Mouse (Mus musculus): ENCODE measurements around the gene Col23a1. TPM values are rescaled to one million over a fixed set of nuclear protein-coding genes. Genes with fewer than 3 reads are reported as not detected.

The Col23a1 gene
- polyA plus RNA-seq, 1 experiment from 2014 or later = 31.1 TPM

- DNase-seq (ENCODE audit: low spot score) = no peak
- Histone ChIP-seq H3K4me2 (ENCODE audit: low read length) (0 out of 2 replicates have a peak overlapping the region, but pooled peaks have one; percentile 5), H3K27ac (ENCODE audit: low read depth) (peak overlapping the region; percentile 33; the same call in 1 of the 2 replicates), H3K4me1 (replicated peaks; ENCODE audit: control insufficient read depth, insufficient read depth, low read length) (peaks cover 13% of the 10 kb centered on the region), H3K9ac (ENCODE audit: low read length) (no peak overlapping the region), H3K36me3 (ENCODE audit: control insufficient read depth, insufficient read depth, low read length) (no peaks in the 10 kb centered on the region), H3K4me3 (ENCODE audit: low read depth, low read length) (no peak overlapping the region), H3K27me3 (replicated peaks; ENCODE audit: control insufficient read depth, insufficient read depth, low read length) (no peaks in the 10 kb centered on the region), H3K9me3 (ENCODE audit: control insufficient read depth, low read length) (no peaks in the 10 kb centered on the region)
- ATAC-seq (replicated peaks; ENCODE audit: low FRiP score, low TSS enrichment, low read depth) = no peak
- 31% methylated on average over 10 of the region's 10 CpGs for WGBS
Observed at GRCm38 (mm10) chr11:51502431-51502851, 212.7 kb downstream of the Col23a1 start.

GRCm38 (mm10) chr11:51504946-51505345 lies 215.2 kb downstream of the Col23a1 start:
- Histone ChIP-seq H3K9me3 (ENCODE audit: control insufficient read depth, low read length) (no peaks in the 10 kb centered on the region), H3K4me1 (replicated peaks; ENCODE audit: control insufficient read depth, insufficient read depth, low read length) (peaks cover 20% of the 10 kb centered on the region), H3K4me2 (ENCODE audit: low read length) (no peak overlapping the region), H3K27ac (ENCODE audit: low read depth) (no peak overlapping the region), H3K9ac (ENCODE audit: low read length) (no peak overlapping the region), H3K27me3 (replicated peaks; ENCODE audit: control insufficient read depth, insufficient read depth, low read length) (no peaks in the 10 kb centered on the region), H3K4me3 (ENCODE audit: low read depth, low read length) (no peak overlapping the region), H3K36me3 (ENCODE audit: control insufficient read depth, insufficient read depth, low read length) (no peaks in the 10 kb centered on the region)
- peak; percentile 67 for DNase-seq (ENCODE audit: low spot score)
- WGBS = 29% methylated on average over 3 of the region's 3 CpGs
- ATAC-seq (replicated peaks; ENCODE audit: low FRiP score, low TSS enrichment, low read depth) = peak; percentile 42; the same call in 1 of the 2 replicates

GRCm38 (mm10) chr11:51508053-51508452 lies 218.3 kb downstream of the Col23a1 start:
- WGBS = 50% methylated on average over 6 of the region's 6 CpGs
- H3K9me3 ChIP-seq (ENCODE audit: control insufficient read depth, low read length) = no peaks in the 10 kb centered on the region
- H3K27me3 ChIP-seq (replicated peaks; ENCODE audit: control insufficient read depth, insufficient read depth, low read length) = no peaks in the 10 kb centered on the region
- H3K27ac ChIP-seq (ENCODE audit: low read depth) = no peak overlapping the region
- H3K4me2 ChIP-seq (ENCODE audit: low read length) = no peak overlapping the region
- no peaks in the 10 kb centered on the region for H3K36me3 ChIP-seq (ENCODE audit: control insufficient read depth, insufficient read depth, low read length)
- H3K4me3 ChIP-seq (ENCODE audit: low read depth, low read length) = no peak overlapping the region
- H3K9ac ChIP-seq (ENCODE audit: low read length) = no peak overlapping the region
- H3K4me1 ChIP-seq (replicated peaks; ENCODE audit: control insufficient read depth, insufficient read depth, low read length) = peaks cover 11% of the 10 kb centered on the region
- DNase-seq (ENCODE audit: low spot score) (no peak), ATAC-seq (replicated peaks; ENCODE audit: low FRiP score, low TSS enrichment, low read depth) (no peak)

GRCm38 (mm10) chr11:51509211-51509610 lies 219.5 kb downstream of the Col23a1 start:
- no peak overlapping the region for H3K4me3 ChIP-seq (ENCODE audit: low read depth, low read length)
- no peak overlapping the region for H3K4me2 ChIP-seq (ENCODE audit: low read length)
- no peak overlapping the region for H3K27ac ChIP-seq (ENCODE audit: low read depth)
- DNase-seq (ENCODE audit: low spot score) (no peak), ATAC-seq (replicated peaks; ENCODE audit: low FRiP score, low TSS enrichment, low read depth) (no peak)
- no peaks in the 10 kb centered on the region for H3K27me3 ChIP-seq (replicated peaks; ENCODE audit: control insufficient read depth, insufficient read depth, low read length)
- H3K9me3 ChIP-seq (ENCODE audit: control insufficient read depth, low read length) = no peaks in the 10 kb centered on the region
- no peaks in the 10 kb centered on the region for H3K36me3 ChIP-seq (ENCODE audit: control insufficient read depth, insufficient read depth, low read length)
- peaks cover 10% of the 10 kb centered on the region; the same call in 1 of the 2 replicates for H3K4me1 ChIP-seq (replicated peaks; ENCODE audit: control insufficient read depth, insufficient read depth, low read length)
- WGBS = 91% methylated on average over 5 of the region's 5 CpGs
- no peak overlapping the region for H3K9ac ChIP-seq (ENCODE audit: low read length)

- 84% methylated on average over 6 of the region's 6 CpGs for WGBS
- Histone ChIP-seq H3K4me1 (replicated peaks; ENCODE audit: control insufficient read depth, insufficient read depth, low read length) (peaks cover 4% of the 10 kb centered on the region; the same call in 1 of the 2 replicates), H3K9ac (ENCODE audit: low read length) (no peak overlapping the region), H3K27ac (ENCODE audit: low read depth) (no peak overlapping the region), H3K9me3 (ENCODE audit: control insufficient read depth, low read length) (no peaks in the 10 kb centered on the region), H3K4me3 (ENCODE audit: low read depth, low read length) (no peak overlapping the region), H3K27me3 (replicated peaks; ENCODE audit: control insufficient read depth, insufficient read depth, low read length) (no peaks in the 10 kb centered on the region), H3K36me3 (ENCODE audit: control insufficient read depth, insufficient read depth, low read length) (no peaks in the 10 kb centered on the region), H3K4me2 (ENCODE audit: low read length) (no peak overlapping the region)
- no peak for ATAC-seq (replicated peaks; ENCODE audit: low FRiP score, low TSS enrichment, low read depth)
- DNase-seq (ENCODE audit: low spot score) = no peak
Observed at GRCm38 (mm10) chr11:51513019-51513418, 223.3 kb downstream of the Col23a1 start.

DNA sequence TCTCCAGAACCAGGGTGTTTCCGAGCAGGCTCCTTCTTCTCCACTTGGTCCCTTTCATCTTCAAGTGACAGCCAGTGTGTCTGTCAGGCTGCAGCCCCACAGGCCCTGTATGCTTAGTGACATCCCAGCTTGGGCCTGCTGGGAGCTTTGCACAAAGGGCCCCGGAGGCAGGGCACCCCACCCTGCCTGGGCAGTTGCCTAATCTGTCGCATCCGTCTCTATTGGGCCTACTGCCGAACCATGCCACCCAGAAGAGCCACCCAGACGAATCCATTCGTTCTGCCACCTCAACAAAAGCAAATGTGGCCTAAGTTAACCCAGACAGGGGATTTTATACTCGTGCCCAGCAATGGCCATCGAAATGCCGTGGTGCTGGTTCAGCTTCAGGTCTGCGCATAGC lies 225.6 kb downstream of the Col23a1 start:
- Histone ChIP-seq H3K36me3 (ENCODE audit: control insufficient read depth, insufficient read depth, low read length) (no peaks in the 10 kb centered on the region), H3K9me3 (ENCODE audit: control insufficient read depth, low read length) (no peaks in the 10 kb centered on the region), H3K27ac (ENCODE audit: low read depth) (no peak overlapping the region), H3K27me3 (replicated peaks; ENCODE audit: control insufficient read depth, insufficient read depth, low read length) (no peaks in the 10 kb centered on the region), H3K4me2 (ENCODE audit: low read length) (no peak overlapping the region), H3K4me3 (ENCODE audit: low read depth, low read length) (no peak overlapping the region), H3K4me1 (replicated peaks; ENCODE audit: control insufficient read depth, insufficient read depth, low read length) (no peaks in the 10 kb centered on the region), H3K9ac (ENCODE audit: low read length) (no peak overlapping the region)
- no peak for ATAC-seq (replicated peaks; ENCODE audit: low FRiP score, low TSS enrichment, low read depth)
- DNase-seq (ENCODE audit: low spot score) = no peak
- WGBS = 89% methylated on average over 11 of the region's 11 CpGs

GRCm38 (mm10) chr11:51518100-51518499 lies 228.4 kb downstream of the Col23a1 start:
- no peak overlapping the region for H3K4me2 ChIP-seq (ENCODE audit: low read length)
- 97% methylated on average over 3 of the region's 3 CpGs for WGBS
- no peak for DNase-seq (ENCODE audit: low spot score)
- no peaks in the 10 kb centered on the region for H3K27me3 ChIP-seq (replicated peaks; ENCODE audit: control insufficient read depth, insufficient read depth, low read length)
- H3K36me3 ChIP-seq (ENCODE audit: control insufficient read depth, insufficient read depth, low read length) = no peaks in the 10 kb centered on the region
- ATAC-seq (replicated peaks; ENCODE audit: low FRiP score, low TSS enrichment, low read depth) = no peak
- H3K4me1 ChIP-seq (replicated peaks; ENCODE audit: control insufficient read depth, insufficient read depth, low read length) = peaks cover 5% of the 10 kb centered on the region; the same call in 1 of the 2 replicates
- no peaks in the 10 kb centered on the region for H3K9me3 ChIP-seq (ENCODE audit: control insufficient read depth, low read length)
- H3K4me3 ChIP-seq (ENCODE audit: low read depth, low read length) = no peak overlapping the region
- H3K27ac ChIP-seq (ENCODE audit: low read depth) = no peak overlapping the region
- H3K9ac ChIP-seq (ENCODE audit: low read length) = no peak overlapping the region

GRCm38 (mm10) chr11:51518585-51518984 lies 228.9 kb downstream of the Col23a1 start:
- Histone ChIP-seq H3K4me3 (ENCODE audit: low read depth, low read length) (no peak overlapping the region), H3K27ac (ENCODE audit: low read depth) (no peak overlapping the region), H3K27me3 (replicated peaks; ENCODE audit: control insufficient read depth, insufficient read depth, low read length) (no peaks in the 10 kb centered on the region), H3K4me1 (replicated peaks; ENCODE audit: control insufficient read depth, insufficient read depth, low read length) (peaks cover 6% of the 10 kb centered on the region; the same call in 1 of the 2 replicates), H3K9me3 (ENCODE audit: control insufficient read depth, low read length) (no peaks in the 10 kb centered on the region), H3K4me2 (ENCODE audit: low read length) (no peak overlapping the region), H3K9ac (ENCODE audit: low read length) (no peak overlapping the region), H3K36me3 (ENCODE audit: control insufficient read depth, insufficient read depth, low read length) (no peaks in the 10 kb centered on the region)
- 74% methylated on average over 6 of the region's 6 CpGs for WGBS
- ATAC-seq (replicated peaks; ENCODE audit: low FRiP score, low TSS enrichment, low read depth) = no peak
- DNase-seq (ENCODE audit: low spot score) = no peak

DNA sequence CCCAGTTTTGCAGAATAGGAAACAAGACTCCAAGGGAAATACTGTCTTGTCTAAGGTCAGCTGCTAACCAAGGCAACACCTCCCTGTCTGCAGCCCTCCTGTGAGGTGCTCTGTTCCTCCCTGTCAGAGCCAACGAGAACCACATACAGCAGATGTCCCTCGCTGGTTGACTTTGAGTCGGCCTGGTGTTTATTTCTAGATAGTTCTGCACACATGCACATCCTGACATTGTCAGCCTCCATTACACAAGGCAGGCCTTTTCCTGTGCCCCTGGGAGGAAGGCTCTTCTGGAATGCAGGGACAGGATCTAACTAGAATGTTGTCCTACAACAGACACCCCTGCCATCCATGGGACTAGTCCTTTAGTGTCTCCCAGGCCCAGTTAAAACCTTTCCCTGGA lies 231.7 kb downstream of the Col23a1 start:
- Histone ChIP-seq H3K4me1 (replicated peaks; ENCODE audit: control insufficient read depth, insufficient read depth, low read length) (peaks cover 16% of the 10 kb centered on the region), H3K27me3 (replicated peaks; ENCODE audit: control insufficient read depth, insufficient read depth, low read length) (no peaks in the 10 kb centered on the region), H3K4me3 (ENCODE audit: low read depth, low read length) (no peak overlapping the region), H3K36me3 (ENCODE audit: control insufficient read depth, insufficient read depth, low read length) (no peaks in the 10 kb centered on the region), H3K9me3 (ENCODE audit: control insufficient read depth, low read length) (no peaks in the 10 kb centered on the region), H3K9ac (ENCODE audit: low read length) (no peak overlapping the region), H3K27ac (ENCODE audit: low read depth) (no peak overlapping the region), H3K4me2 (ENCODE audit: low read length) (no peak overlapping the region)
- DNase-seq (ENCODE audit: low spot score) = no peak
- WGBS = 27% methylated on average over 3 of the region's 3 CpGs
- ATAC-seq (replicated peaks; ENCODE audit: low FRiP score, low TSS enrichment, low read depth) = no peak
